Mouse (Mus musculus) stomach, embryonic 14.5 days (tissue): ENCODE results near the gene Bod1l. TPM values are rescaled to one million over a fixed set of nuclear protein-coding genes. Genes with fewer than 3 reads are reported as not detected.

ENCODE experiments used
- ATAC-seq: fragments of 200-750 bp; cut with Nextera tagmentation; 2 replicates; pipeline ENCODE4 v1.8.0; 2017; ENCODE audit warnings: low read depth, moderate TSS enrichment; ENCODE audit not compliant: insufficient number of reproducible peaks, insufficient read depth, low FRiP score
- H3K27ac ChIP-seq: fragments of 300-500 bp; sonication (generic); 2 replicates; pipeline ENCODE4 v1.5.1; 2014; ENCODE audit warnings: mild to moderate bottlenecking, low read length, moderate library complexity, mixed read lengths
- H3K27me3 ChIP-seq: fragments of 300-500 bp; sonication (generic); 2 replicates; pipeline ENCODE4 v1.6.1; 2014; ENCODE audit warnings: low read length, control low read depth, mixed read lengths; ENCODE audit not compliant: control insufficient read depth, insufficient read depth
- H3K36me3 ChIP-seq: fragments of 300-500 bp; sonication (generic); 2 replicates; pipeline ENCODE4 v1.6.1; 2014; ENCODE audit warnings: mild to moderate bottlenecking, control low read depth, low read length, moderate library complexity, mixed read lengths; ENCODE audit not compliant: control insufficient read depth, insufficient read depth
- H3K4me1 ChIP-seq: fragments of 300-500 bp; sonication (generic); 2 replicates; pipeline ENCODE4 v1.6.1; 2014; ENCODE audit warnings: low read length, control low read depth, mixed read lengths; ENCODE audit not compliant: control insufficient read depth, insufficient read depth
- H3K4me2 ChIP-seq: fragments of 300-500 bp; sonication (generic); replicated peaks from 2 replicates; pipeline ENCODE4 v1.6.1; 2014; ENCODE audit warnings: low read depth, low read length, control low read depth
- H3K4me3 ChIP-seq: fragments of 300-500 bp; sonication (generic); 2 replicates; pipeline ENCODE4 v1.5.1; 2014; ENCODE audit warnings: low read depth, low read length, control low read depth
- H3K9ac ChIP-seq: fragments of 300-500 bp; sonication (generic); replicated peaks from 2 replicates; pipeline ENCODE4 v1.6.1; 2014; ENCODE audit warnings: low read depth, mild to moderate bottlenecking, control low read depth, low read length, moderate library complexity, mixed read lengths
- H3K9me3 ChIP-seq: fragments of 300-500 bp; sonication (generic); 2 replicates; pipeline ENCODE4 v1.6.1; 2016; ENCODE audit warnings: low read depth, low read length, control low read depth; ENCODE audit not compliant: control insufficient read depth
- WGBS: fragments of 180-500 bp; shearing (Covaris S2); extraction: QIAGEN DNeasy Blood & Tissue Kit; methylation state at CpG from one replicate; pipeline ENCODE4 v1.1.7; 2014; 5-methylcytosine and 5-hydroxymethylcytosine counted together
- microRNA-seq: library from miRNA; unstranded; fragments of <30 nt; microRNA quantifications from one replicate; pipeline ENCODE4, GENCODE M21; 2016
- polyA plus RNA-seq: library from polyadenylated mRNA; unstranded; fragments of >200 nt; fragmentation: Nextera tagmentation; extraction: Ambion mirVana; gene quantifications from 2 replicates; pipeline ENCODE4 v1.2.1, GENCODE M21; 2014

The Bod1l gene
- polyA plus RNA-seq, 1 experiment from 2014 or later, result 26.9 TPM

DNA sequence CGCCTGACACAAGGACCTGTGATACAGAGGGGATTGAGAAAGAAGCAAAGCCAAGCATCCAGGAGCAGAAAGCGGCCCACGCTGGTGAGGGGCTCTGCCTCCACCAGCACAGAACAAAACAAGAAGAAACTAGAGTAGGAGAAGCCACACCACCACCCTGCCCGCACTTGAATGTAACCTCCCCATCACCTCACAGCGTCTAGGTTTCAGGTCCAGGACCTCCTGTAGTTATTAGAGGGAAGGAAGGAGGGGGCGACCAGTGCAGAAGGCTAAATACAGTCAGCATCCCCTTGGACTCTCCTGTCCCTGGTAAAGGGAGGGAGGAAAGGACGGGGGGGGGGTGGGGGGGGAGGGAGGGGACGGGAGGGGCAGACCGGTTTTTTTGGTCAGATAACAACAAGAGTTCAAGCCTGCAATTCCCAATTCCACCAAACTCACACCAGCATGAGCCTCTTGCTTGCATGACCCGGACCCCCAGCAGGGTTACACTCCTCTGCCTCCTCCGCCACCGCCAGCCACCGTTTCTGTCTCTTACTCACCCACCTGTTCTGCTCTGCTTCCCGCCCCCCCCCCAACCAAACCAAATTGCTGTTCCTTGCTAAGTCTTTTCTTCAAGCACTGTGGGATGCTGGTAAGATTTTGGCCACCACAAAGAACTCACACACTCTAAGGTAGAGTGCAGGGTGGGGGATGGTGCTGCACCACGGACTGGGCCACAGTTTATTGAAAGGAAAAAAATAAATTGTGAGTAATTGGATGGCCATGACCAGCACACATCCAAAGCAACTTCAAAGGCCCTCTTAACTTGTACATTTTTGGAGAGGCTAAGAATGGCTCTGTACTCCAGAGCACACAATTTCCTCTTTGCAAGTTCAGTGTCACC, 99.0 kb downstream of the Bod1l start:
- ATAC-seq, result no peak
- H3K27me3 ChIP-seq, result peaks cover 12% of the 10 kb centered on the region

DNA sequence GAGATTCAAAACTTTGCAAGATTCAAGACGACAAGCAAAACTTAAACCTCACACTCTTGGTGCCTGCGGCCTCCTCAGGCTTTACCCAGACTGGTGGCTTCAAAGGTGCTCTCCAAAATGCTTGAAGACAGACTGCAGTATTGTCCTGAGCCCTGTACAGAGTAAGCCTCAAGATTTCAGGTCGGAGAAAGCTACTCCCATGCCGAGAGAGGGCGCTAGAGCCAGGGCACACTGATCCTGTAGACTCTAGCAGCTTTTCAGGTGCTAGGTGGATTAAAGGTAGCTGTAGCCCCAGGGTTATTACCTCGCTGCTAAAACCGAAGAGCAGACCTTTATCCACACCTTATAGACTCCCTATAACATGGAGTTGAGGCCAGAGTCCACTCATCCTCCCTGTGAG, 99.9 kb downstream of the Bod1l start:
- Histone ChIP-seq H3K4me3 (no peak overlapping the region), H3K27ac (no peak overlapping the region), H3K9ac (no peak overlapping the region), H3K4me1 (no peaks in the 10 kb centered on the region), H3K4me2 (no peak overlapping the region), H3K9me3 (no peaks in the 10 kb centered on the region), H3K27me3 (peaks cover 7% of the 10 kb centered on the region; the same call in 1 of the 2 replicates), H3K36me3 (no peaks in the 10 kb centered on the region)
- no peak for ATAC-seq
- WGBS, result 19% methylated on average over 7 of the region's 7 CpGs

More for the DNA sequence above, 99.0 kb downstream of the Bod1l start:
- WGBS, result 6% methylated on average over 13 of the region's 15 CpGs
- Histone ChIP-seq H3K9me3 (no peaks in the 10 kb centered on the region), H3K27ac (no peak overlapping the region), H3K36me3 (no peaks in the 10 kb centered on the region), H3K4me3 (no peak overlapping the region), H3K9ac (no peak overlapping the region), H3K4me1 (no peaks in the 10 kb centered on the region), H3K4me2 (no peak overlapping the region)

DNA sequence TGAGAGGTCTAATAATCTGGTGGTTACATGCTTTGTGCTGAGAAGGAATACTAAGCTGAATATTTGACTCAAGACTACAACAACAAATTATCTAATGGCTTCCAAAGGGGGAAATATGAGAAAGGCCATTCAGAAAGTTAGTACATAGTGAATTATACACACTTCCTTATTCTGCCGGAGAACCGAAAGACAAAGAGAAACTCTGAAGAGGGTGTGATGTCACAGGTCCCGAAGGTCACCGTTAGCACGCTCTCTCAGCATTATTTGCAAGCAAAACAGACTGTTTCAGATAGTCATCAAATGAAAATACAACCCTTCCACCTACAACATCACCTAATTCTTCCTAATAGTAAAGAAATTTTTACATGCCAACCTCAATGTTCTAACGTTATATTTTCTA, 105.3 kb downstream of the Bod1l start:
- Histone ChIP-seq H3K4me3 (no peak overlapping the region), H3K9me3 (no peaks in the 10 kb centered on the region), H3K36me3 (no peaks in the 10 kb centered on the region), H3K9ac (no peak overlapping the region), H3K4me1 (no peaks in the 10 kb centered on the region), H3K4me2 (no peak overlapping the region), H3K27me3 (0 out of 2 replicates have a peak, but pooled peaks cover 2% of the 10 kb centered on the region), H3K27ac (no peak overlapping the region)
- ATAC-seq, result no peak
- WGBS, result 61% methylated on average over 6 of the region's 6 CpGs

Small RNA genes lying within 50 kb of the gene (microRNA-seq; reads per million reads assigned to microRNA genes)
- not detected for gene Mir6414

Other genes starting within 250 kb of the Bod1l start
- 72.3 and 78.0 TPM in 2 replicates for gene Rab28, start 136.2 kb downstream of the Bod1l start, polyA plus RNA-seq
- gene Nkx3-2, start 79.8 kb downstream of the Bod1l start, polyA plus RNA-seq, result 2.0 and 2.8 TPM in 2 replicates
- not detected in 2 replicates for gene Gm16223, start 223.6 kb upstream of the Bod1l start, polyA plus RNA-seq